Mouse (Mus musculus): Measurements from ENCODE around the gene Rgs6. TPM values are rescaled to one million over a fixed set of nuclear protein-coding genes. Genes with fewer than 3 reads are reported as not detected.

Rgs6 gene
- polyA plus RNA-seq, 1 experiment from 2014 or later = 8.6 TPM

DNA sequence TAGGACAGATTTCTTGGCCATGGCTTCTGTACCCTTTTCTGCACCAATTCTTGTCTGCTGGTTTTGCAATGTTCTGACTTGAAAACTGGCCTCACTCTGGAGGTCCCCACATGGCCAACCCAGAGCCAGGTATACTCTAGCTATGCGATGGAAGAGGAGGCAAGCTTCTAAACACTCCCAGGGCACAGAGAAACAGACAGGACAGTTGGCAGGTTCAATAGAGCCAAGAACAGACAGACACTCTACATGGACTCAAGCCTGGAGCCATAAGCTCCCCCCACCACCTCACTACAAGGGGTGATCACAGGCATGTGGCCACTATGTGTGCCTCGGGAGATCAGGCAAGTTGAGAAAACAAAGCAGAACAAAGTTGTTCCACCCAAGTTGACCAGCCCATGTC lies 572.1 kb downstream of the Rgs6 start:
- H3K9ac ChIP-seq = no peak overlapping the region
- no peaks in the 10 kb centered on the region for H3K9me3 ChIP-seq
- H3K36me3 ChIP-seq = no peaks in the 10 kb centered on the region
- H3K4me2 ChIP-seq = no peak overlapping the region
- WGBS = 83% methylated on average over 2 of the region's 2 CpGs
- no peak overlapping the region for H3K4me3 ChIP-seq
- no peak overlapping the region for H3K27ac ChIP-seq (replicated peaks)
- H3K4me1 ChIP-seq (replicated peaks) = peaks cover 11% of the 10 kb centered on the region; the same call in 1 of the 2 replicates
- no peak for ATAC-seq (ENCODE audit: low FRiP score, low read depth)
- no peaks in the 10 kb centered on the region for H3K27me3 ChIP-seq

DNA sequence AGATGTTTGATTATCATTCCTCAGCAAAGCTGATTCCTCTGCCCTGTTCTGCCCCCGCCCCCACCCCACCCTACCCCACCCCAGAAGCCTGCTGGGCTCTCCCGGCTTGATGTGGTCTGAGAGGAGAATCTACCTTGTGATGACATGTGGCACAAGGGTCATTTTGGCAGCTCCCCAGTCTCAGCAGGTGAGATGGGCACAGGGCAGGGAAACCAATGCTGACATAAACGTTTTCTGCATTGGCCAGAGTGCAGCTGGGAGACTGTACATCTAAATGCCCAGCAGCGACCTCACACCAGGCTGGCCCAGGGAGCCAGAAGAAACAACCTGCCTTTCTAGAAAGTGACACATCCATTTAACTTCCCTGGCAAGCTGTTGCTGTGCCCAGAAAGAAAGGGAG lies 572.6 kb downstream of the Rgs6 start:
- Histone ChIP-seq H3K27ac (replicated peaks) (no peak overlapping the region), H3K4me2 (no peak overlapping the region), H3K27me3 (no peaks in the 10 kb centered on the region), H3K9ac (no peak overlapping the region), H3K9me3 (no peaks in the 10 kb centered on the region), H3K4me3 (no peak overlapping the region), H3K4me1 (replicated peaks) (peaks cover 11% of the 10 kb centered on the region; the same call in 1 of the 2 replicates), H3K36me3 (no peaks in the 10 kb centered on the region)
- ATAC-seq (ENCODE audit: low FRiP score, low read depth) = no peak
- 68% methylated on average over 4 of the region's 4 CpGs for WGBS

DNA sequence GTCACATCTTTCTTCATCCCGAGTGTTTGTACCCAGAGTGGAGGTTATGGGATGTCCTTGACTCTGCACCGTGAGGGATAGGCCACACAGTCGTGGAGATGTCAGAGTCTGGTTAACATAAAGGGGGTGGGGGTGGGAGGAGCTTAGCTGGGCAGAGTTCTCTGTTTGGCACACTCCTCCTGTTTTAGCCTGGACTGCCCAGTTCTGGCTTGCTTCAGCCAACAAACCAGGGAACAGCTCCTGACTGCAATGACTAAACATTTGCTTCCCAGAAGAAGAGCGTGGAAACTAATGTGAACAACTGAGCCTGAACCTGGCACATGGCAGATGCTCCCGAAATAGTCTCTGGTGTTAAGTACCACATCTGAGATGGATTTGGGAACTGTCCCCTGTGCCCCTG lies 575.6 kb downstream of the Rgs6 start:
- no peak overlapping the region for H3K27ac ChIP-seq (replicated peaks)
- 74% methylated on average over 5 of the region's 5 CpGs for WGBS
- no peaks in the 10 kb centered on the region for H3K36me3 ChIP-seq
- no peaks in the 10 kb centered on the region for H3K27me3 ChIP-seq
- H3K9me3 ChIP-seq = no peaks in the 10 kb centered on the region
- no peak overlapping the region for H3K9ac ChIP-seq
- no peak overlapping the region for H3K4me2 ChIP-seq
- ATAC-seq (ENCODE audit: low FRiP score, low read depth) = 0 out of 2 replicates have a peak, but pooled peaks have one; percentile 38
- peaks cover 11% of the 10 kb centered on the region; the same call in 1 of the 2 replicates for H3K4me1 ChIP-seq (replicated peaks)
- H3K4me3 ChIP-seq = no peak overlapping the region

DNA sequence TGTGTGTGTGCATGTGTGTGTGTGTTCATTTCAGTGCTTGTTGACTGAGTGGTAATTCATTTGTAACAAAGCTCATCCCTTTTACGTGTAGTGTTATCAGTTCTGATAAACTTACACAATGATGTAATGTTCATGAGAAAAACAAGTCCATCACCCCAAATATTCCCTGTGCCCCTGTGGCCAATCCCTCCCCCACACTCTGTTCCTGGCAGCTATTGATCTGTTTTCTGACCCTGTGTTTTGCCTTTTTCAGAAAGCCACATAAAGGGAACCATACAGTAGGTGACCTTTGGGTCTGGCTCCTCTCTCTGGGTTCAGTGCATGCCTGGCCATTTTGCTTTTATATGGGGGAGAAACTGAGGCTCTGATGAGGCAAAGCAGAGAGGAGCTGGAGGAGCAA lies 577.0 kb downstream of the Rgs6 start:
- 96% methylated on average over 1 of the region's 1 CpGs for WGBS

DNA sequence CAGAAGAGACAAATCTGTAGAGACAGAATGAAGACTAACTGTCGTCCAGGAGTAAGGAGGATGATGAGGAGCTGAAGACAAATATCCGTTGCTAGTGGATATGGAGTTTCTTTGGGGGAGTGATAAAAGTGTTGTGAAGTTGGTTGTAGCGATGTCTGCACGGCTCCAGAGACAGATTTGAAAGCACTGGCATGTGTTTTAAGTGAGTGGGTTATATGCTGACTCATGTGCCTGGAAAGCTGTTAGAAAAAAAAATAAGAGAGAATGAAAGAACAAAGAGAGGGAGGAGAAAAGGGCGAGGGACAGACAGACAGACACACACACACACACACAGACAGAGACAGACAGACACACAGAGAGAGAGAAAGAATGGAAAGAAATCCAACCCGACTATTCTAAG lies 580.2 kb downstream of the Rgs6 start:
- Histone ChIP-seq H3K36me3 (no peaks in the 10 kb centered on the region), H3K9me3 (no peaks in the 10 kb centered on the region), H3K9ac (no peak overlapping the region), H3K4me2 (no peak overlapping the region), H3K27ac (replicated peaks) (no peak overlapping the region), H3K4me3 (no peak overlapping the region), H3K27me3 (no peaks in the 10 kb centered on the region), H3K4me1 (replicated peaks) (peaks cover 16% of the 10 kb centered on the region)
- no peak for ATAC-seq (ENCODE audit: low FRiP score, low read depth)
- 85% methylated on average over 6 of the region's 6 CpGs for WGBS

More for the DNA sequence above, 577.0 kb downstream of the Rgs6 start:
- no peak overlapping the region for H3K27ac ChIP-seq (replicated peaks)
- no peaks in the 10 kb centered on the region for H3K9me3 ChIP-seq
- H3K9ac ChIP-seq = no peak overlapping the region
- ATAC-seq (ENCODE audit: low FRiP score, low read depth) = no peak
- no peaks in the 10 kb centered on the region for H3K27me3 ChIP-seq
- H3K4me2 ChIP-seq = no peak overlapping the region
- no peaks in the 10 kb centered on the region for H3K36me3 ChIP-seq
- peaks cover 21% of the 10 kb centered on the region for H3K4me1 ChIP-seq (replicated peaks)
- no peak overlapping the region for H3K4me3 ChIP-seq

DNA sequence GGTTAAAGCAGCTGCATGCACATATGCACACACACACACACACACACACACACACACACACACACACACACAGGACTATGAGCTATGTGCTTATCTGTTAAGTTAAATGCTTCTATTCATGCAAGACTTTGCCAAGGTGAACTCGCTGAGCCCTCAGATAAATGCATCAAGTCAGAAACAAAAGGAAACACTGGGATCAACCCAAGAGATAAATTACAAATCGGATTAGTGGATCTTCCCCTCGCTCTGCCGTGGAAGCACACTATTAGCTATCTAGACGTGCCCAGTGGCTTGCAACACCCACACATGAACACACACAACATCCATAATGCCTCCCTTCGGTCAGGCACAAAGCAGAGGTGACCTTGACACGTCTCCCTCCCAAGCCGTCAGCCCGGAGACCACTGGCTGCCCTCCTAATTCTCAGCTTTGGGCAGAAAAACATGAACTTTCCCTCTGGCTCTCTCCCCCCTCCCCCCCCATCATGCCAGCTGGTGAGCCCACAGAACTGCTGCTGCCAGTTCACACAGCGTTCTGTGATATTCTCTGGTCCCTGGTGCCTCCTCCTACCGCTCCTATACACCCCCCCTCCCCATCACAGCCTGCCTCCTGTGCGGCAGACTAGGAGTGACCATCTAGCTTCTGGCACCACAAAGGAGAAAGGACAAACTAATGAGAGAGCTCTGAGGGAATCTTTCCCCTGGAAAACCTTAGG lies 581.6 kb downstream of the Rgs6 start:
- H3K27me3 ChIP-seq = no peaks in the 10 kb centered on the region
- peaks cover 16% of the 10 kb centered on the region for H3K4me1 ChIP-seq (replicated peaks)
- H3K27ac ChIP-seq (replicated peaks) = peak overlapping the region; percentile 68
- no peak overlapping the region for H3K9ac ChIP-seq
- no peaks in the 10 kb centered on the region for H3K36me3 ChIP-seq
- H3K4me3 ChIP-seq = no peak overlapping the region
- H3K9me3 ChIP-seq = no peaks in the 10 kb centered on the region
- ATAC-seq (ENCODE audit: low FRiP score, low read depth) = peak; percentile 60
- H3K4me2 ChIP-seq = peak overlapping the region; percentile 5; the same call in 1 of the 2 replicates
- WGBS = 20% methylated on average over 12 of the region's 12 CpGs

DNA sequence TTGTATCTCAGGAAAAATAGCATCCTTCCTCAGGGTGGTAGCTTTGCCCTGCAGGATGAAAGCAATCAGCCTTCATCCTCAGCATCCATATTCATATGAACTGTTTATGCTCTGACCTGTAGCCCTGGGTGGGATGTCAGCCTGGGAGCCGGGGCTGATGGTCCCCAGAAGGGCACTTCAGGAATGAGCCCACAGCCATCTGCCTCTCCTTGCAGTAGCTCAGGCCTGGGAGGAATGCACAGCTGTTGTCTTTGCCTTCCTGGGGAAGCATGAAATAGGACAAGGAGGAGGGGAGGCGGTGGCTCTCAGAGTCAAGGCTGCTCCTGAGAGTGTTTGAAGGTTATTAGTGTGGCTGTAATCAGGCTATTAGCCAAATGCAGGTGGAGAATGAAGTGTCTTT lies 590.7 kb downstream of the Rgs6 start:
- Histone ChIP-seq H3K9me3 (no peaks in the 10 kb centered on the region), H3K36me3 (no peaks in the 10 kb centered on the region), H3K4me1 (replicated peaks) (peaks cover 3% of the 10 kb centered on the region; the same call in 1 of the 2 replicates), H3K27me3 (no peaks in the 10 kb centered on the region), H3K4me3 (no peak overlapping the region), H3K9ac (no peak overlapping the region), H3K27ac (replicated peaks) (peak overlapping the region; percentile 6; the same call in 1 of the 2 replicates), H3K4me2 (no peak overlapping the region)
- peak; percentile 23; the same call in 1 of the 2 replicates for ATAC-seq (ENCODE audit: low FRiP score, low read depth)
- 46% methylated on average over 2 of the region's 2 CpGs for whole genome bisulfite sequencing

DNA sequence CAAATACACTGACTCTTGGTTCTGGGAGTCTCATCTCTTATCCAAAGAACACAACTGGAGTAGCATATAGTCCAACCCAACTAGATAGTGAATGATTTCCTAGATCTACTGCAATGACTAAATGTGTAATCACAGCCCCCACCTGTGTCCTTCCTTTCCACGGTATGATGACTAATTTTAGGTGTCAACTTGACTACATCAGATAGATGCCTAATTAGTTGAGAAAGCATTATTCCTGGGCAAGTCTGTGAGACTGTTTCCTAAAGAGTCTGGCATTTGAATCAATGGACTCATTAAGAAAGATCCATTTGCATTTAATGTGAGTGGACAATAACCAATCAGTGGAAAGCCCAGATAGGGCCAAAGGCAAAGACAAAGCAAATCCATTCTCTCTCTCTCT lies 591.8 kb downstream of the Rgs6 start:
- H3K27me3 ChIP-seq = no peaks in the 10 kb centered on the region
- 63% methylated on average over 1 of the region's 1 CpGs for WGBS
- no peak overlapping the region for H3K4me2 ChIP-seq
- no peak overlapping the region for H3K4me3 ChIP-seq
- no peak for ATAC-seq (ENCODE audit: low FRiP score, low read depth)
- no peaks in the 10 kb centered on the region for H3K9me3 ChIP-seq
- H3K36me3 ChIP-seq = no peaks in the 10 kb centered on the region
- H3K4me1 ChIP-seq (replicated peaks) = peaks cover 3% of the 10 kb centered on the region; the same call in 1 of the 2 replicates
- H3K27ac ChIP-seq (replicated peaks) = no peak overlapping the region
- no peak overlapping the region for H3K9ac ChIP-seq

DNA sequence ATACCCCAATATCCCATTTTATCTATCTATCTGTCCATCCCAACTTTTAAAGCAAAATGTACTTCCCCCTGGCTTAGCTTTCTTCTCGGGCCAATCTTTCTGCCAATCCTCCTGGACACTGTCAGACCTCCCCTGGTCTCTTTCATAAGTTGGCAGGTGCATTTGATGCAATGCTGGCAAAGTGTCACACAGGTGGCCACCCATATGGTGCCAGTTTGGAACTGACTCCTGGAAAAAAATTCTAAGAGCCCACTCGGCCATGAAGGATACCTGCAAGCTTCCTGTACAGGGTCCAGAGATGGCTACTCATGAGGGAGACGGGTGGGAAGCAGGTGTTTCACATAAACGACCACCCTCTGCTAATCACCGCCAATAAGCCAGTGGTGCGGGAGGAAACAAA lies 592.5 kb downstream of the Rgs6 start:
- Histone ChIP-seq H3K4me1 (replicated peaks) (peaks cover 3% of the 10 kb centered on the region; the same call in 1 of the 2 replicates), H3K9ac (no peak overlapping the region), H3K4me3 (no peak overlapping the region), H3K27me3 (no peaks in the 10 kb centered on the region), H3K4me2 (no peak overlapping the region), H3K9me3 (no peaks in the 10 kb centered on the region), H3K36me3 (no peaks in the 10 kb centered on the region), H3K27ac (replicated peaks) (no peak overlapping the region)
- ATAC-seq (ENCODE audit: low FRiP score, low read depth) = no peak
- 66% methylated on average over 6 of the region's 6 CpGs for WGBS

DNA sequence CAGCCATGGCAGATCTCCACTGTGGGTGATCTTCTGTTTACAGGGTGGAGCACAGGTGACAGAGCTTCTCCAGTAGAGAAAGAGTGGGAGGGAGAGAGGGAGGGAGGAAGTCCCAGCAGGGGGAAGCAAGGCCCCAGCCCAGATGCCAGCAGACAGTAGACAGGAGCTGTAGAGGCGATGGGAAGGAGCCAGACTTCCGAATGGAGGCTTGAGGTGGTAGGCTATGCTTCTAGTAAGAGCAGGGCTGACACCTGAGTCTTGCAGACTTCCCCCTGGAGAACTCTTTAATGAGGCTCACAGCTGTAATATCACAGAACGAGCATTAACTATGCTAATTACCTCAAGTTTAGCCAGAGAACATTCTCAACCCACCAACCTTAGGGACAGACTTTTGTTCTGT lies 613.6 kb downstream of the Rgs6 start:
- WGBS = 14% methylated on average over 3 of the region's 3 CpGs
- Histone ChIP-seq H3K27ac (replicated peaks) (no peak overlapping the region), H3K9me3 (no peaks in the 10 kb centered on the region), H3K4me1 (replicated peaks) (0 out of 2 replicates have a peak, but pooled peaks cover 16% of the 10 kb centered on the region), H3K4me2 (no peak overlapping the region), H3K9ac (no peak overlapping the region), H3K4me3 (no peak overlapping the region), H3K27me3 (no peaks in the 10 kb centered on the region), H3K36me3 (no peaks in the 10 kb centered on the region)
- ATAC-seq (ENCODE audit: low FRiP score, low read depth) = no peak; the same call in 1 of the 2 replicates

DNA sequence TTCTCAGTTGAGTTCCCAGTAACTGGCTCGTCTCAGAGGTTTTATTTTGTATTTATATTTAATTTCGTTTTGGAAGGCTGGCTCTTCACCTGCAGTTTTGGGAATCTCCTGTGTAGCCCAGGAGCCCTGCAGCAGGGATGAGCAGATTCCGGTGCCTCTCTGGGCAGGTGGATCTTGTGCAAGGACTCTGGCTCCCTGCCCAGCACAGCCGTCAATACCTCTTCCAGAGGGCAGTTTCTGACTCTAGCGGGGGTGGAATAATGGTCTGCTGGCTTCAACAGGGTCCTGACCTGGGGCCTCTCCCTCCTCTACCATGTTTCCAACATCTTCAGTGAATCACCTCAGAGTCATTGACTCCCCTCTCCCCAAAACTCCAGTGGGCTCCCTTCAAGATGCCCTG lies 616.3 kb downstream of the Rgs6 start:
- H3K9ac ChIP-seq = no peak overlapping the region
- H3K27me3 ChIP-seq = no peaks in the 10 kb centered on the region
- no peaks in the 10 kb centered on the region for H3K9me3 ChIP-seq
- no peak overlapping the region for H3K4me2 ChIP-seq
- H3K4me1 ChIP-seq (replicated peaks) = peaks cover 37% of the 10 kb centered on the region
- H3K36me3 ChIP-seq = no peaks in the 10 kb centered on the region
- WGBS = 60% methylated on average over 5 of the region's 5 CpGs
- no peak for ATAC-seq (ENCODE audit: low FRiP score, low read depth)
- no peak overlapping the region for H3K27ac ChIP-seq (replicated peaks)
- H3K4me3 ChIP-seq = no peak overlapping the region

DNA sequence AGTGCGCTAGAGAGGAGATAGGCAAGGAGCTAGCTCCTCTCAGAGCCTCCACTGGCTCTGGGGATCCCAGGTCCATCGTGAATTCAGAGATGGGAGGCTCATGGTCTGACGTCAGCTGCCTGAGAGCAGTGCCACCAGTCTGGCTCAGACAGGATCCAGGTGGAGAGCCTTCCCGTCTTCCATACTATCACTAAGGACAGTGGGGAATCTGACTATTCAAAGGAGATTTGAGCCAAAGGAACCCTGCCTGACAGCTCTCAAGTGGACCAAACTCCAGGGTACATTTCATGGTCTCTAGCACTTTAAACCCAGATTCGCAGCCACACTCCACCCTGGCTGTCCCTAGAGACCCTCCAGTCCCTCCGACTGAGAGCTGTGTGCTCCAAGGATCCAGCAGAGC lies 618.8 kb downstream of the Rgs6 start:
- Histone ChIP-seq H3K27me3 (no peaks in the 10 kb centered on the region), H3K9ac (no peak overlapping the region), H3K9me3 (no peaks in the 10 kb centered on the region), H3K4me2 (no peak overlapping the region), H3K36me3 (no peaks in the 10 kb centered on the region), H3K27ac (replicated peaks) (no peak overlapping the region), H3K4me1 (replicated peaks) (peaks cover 44% of the 10 kb centered on the region), H3K4me3 (no peak overlapping the region)
- WGBS = 68% methylated on average over 6 of the region's 6 CpGs
- no peak for ATAC-seq (ENCODE audit: low FRiP score, low read depth)

DNA sequence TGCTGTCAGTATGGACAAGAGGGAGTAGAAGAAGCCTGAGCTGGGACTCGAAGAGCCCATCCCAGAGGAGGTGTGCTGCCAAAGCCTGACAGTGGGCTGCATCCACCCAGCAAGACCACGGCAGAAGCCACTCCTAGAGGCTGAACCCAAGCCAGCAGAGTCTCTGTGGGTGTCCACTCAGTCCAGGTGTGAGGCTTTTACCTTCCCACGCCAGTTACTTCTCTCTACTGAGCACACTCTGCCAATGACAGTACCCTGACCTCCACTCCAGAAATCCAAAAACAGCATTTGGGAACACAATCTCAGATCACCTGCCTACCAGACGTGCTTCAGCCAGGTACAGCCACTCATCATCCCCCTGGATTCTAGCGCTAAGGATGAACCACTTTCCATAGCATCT lies 619.4 kb downstream of the Rgs6 start:
- no peaks in the 10 kb centered on the region for H3K27me3 ChIP-seq
- peak overlapping the region; percentile 53; the same call in 1 of the 2 replicates for H3K27ac ChIP-seq (replicated peaks)
- H3K9me3 ChIP-seq = no peaks in the 10 kb centered on the region
- no peak for ATAC-seq (ENCODE audit: low FRiP score, low read depth)
- 71% methylated on average over 5 of the region's 5 CpGs for WGBS
- no peak overlapping the region for H3K4me3 ChIP-seq
- no peaks in the 10 kb centered on the region for H3K36me3 ChIP-seq
- peaks cover 44% of the 10 kb centered on the region for H3K4me1 ChIP-seq (replicated peaks)
- H3K4me2 ChIP-seq = no peak overlapping the region
- H3K9ac ChIP-seq = no peak overlapping the region
